ENCODE assay signal across 27 mouse cellular contexts in the genomic region with DNA sequence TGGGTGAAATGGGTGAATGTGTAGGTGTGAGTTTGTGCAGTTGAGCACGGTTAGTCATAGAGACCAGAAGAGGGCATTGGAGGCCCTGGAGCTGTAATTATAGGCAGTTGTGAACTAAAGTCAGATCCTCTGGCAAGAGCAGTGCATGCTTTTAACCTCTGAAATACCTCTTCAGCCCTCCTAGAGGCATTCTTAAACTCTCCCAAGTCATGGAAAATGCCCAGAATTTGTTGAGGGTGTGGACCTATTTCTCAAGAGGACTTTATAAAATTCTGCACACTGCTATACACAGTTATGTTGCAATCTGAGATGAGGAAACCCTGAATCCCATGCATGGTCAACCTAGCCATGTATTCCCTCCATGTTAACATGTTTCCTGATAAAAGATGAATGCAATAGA.
A peak's percentile ranks its signal among the peaks of the same experiment; 100 is the strongest.
DNase-seq lines count a peak whose midpoint lies in the region; ATAC-seq and TF ChIP-seq lines count a peak whose summit lies in the region.
"Had no signal": no experiment of that assay in that cellular context is flagged by ENCODE, and none has a peak within 500 bp of the region (broad histone marks: within the 10 kb centered on the region; RNA-seq: fewer than 3 reads in every experiment).

No protein-coding gene starts in this region.

- peak; percentile 19; the same call in 1 of the 2 replicates for TF ChIP-seq CTCF in gastrocnemius, adult 2 months (IDR thresholded peaks at IDR 0.05)

- intact Hi-C loops in gastrocnemius, adult 2 months (cut with DNase I): no loop called here

- no peak overlapping the region for H3K27ac ChIP-seq in gastrocnemius, adult 2 months
- H3K27ac ChIP-seq in lung, embryonic 16.5 days (ENCODE audit: low read length): no peak overlapping the region
- H3K27ac ChIP-seq in limb, embryonic 10.5 days: no peak overlapping the region
- H3K27ac ChIP-seq: forebrain, embryonic 12.5 days; heart, embryonic 13.5 days; hindbrain, embryonic 10.5 days; hindbrain, embryonic 15.5 days; limb, embryonic 12.5 days; liver, embryonic 15.5 days; lung, embryonic 15.5 days had no signal

- no peak overlapping the region for H3K4me3 ChIP-seq in gastrocnemius, adult 2 months
- H3K4me3 ChIP-seq in lung, embryonic 16.5 days (ENCODE audit: low read length): no peak overlapping the region
- no peak overlapping the region for H3K4me3 ChIP-seq in limb, embryonic 10.5 days
- H3K4me3 ChIP-seq: forebrain, embryonic 12.5 days; heart, embryonic 13.5 days; hindbrain, embryonic 10.5 days; hindbrain, embryonic 15.5 days; limb, embryonic 12.5 days; liver, embryonic 15.5 days; lung, embryonic 15.5 days had no signal

- no peaks in the 10 kb centered on the region for H3K9me3 ChIP-seq in lung, embryonic 16.5 days (ENCODE audit: control insufficient read depth, low read length)
- no peaks in the 10 kb centered on the region for H3K9me3 ChIP-seq in limb, embryonic 10.5 days (replicated peaks)
- H3K9me3 ChIP-seq: forebrain, embryonic 12.5 days; heart, embryonic 13.5 days; hindbrain, embryonic 10.5 days; hindbrain, embryonic 15.5 days; limb, embryonic 12.5 days; liver, embryonic 15.5 days; lung, embryonic 15.5 days had no signal

- no peaks in the 10 kb centered on the region for H3K27me3 ChIP-seq in lung, embryonic 16.5 days (ENCODE audit: control insufficient read depth, insufficient read depth, low read depth, low read length)
- H3K27me3 ChIP-seq in limb, embryonic 10.5 days (ENCODE audit: low read depth, poor library complexity, severe bottlenecking): no peaks in the 10 kb centered on the region
- H3K27me3 ChIP-seq: forebrain, embryonic 12.5 days; heart, embryonic 13.5 days; hindbrain, embryonic 15.5 days; limb, embryonic 12.5 days; liver, embryonic 15.5 days; lung, embryonic 15.5 days had no signal

- no peak overlapping the region for H3K9ac ChIP-seq in lung, embryonic 16.5 days (ENCODE audit: low read length)
- H3K9ac ChIP-seq: forebrain, embryonic 12.5 days; forebrain, postnatal 0 days; heart, embryonic 13.5 days; hindbrain, embryonic 15.5 days; limb, embryonic 12.5 days; liver, embryonic 15.5 days; lung, embryonic 15.5 days had no signal

- no peaks in the 10 kb centered on the region for H3K4me1 ChIP-seq in lung, embryonic 16.5 days (replicated peaks; ENCODE audit: control insufficient read depth, insufficient read depth, low read length)
- H3K4me1 ChIP-seq in limb, embryonic 10.5 days: no peaks in the 10 kb centered on the region
- H3K4me1 ChIP-seq: forebrain, embryonic 12.5 days; heart, embryonic 13.5 days; hindbrain, embryonic 10.5 days; hindbrain, embryonic 15.5 days; limb, embryonic 12.5 days; liver, embryonic 15.5 days; lung, embryonic 15.5 days had no signal

- peak; percentile 61 for ATAC-seq in lung, embryonic 16.5 days (ENCODE audit: low read depth)
- peak; percentile 33; the same call in 1 of the 2 replicates for ATAC-seq in granulocyte monocyte progenitor cell, adult 5-6 weeks (replicated peaks; ENCODE audit: poor library complexity, severe bottlenecking)
- no peak for ATAC-seq in frontal cortex, adult (ENCODE audit: low TSS enrichment)
- ATAC-seq: forebrain, postnatal 0 days; inflammation-experienced regulatory T-cells, adult 6 months had no signal

- WGBS in lung, embryonic 16.5 days: 54% methylated on average over 1 of the region's 1 CpGs
- WGBS in limb, embryonic 10.5 days: 83% methylated on average over 1 of the region's 1 CpGs

- no peak overlapping the region for H3K4me2 ChIP-seq in lung, embryonic 16.5 days (ENCODE audit: low read depth, low read length)
- H3K4me2 ChIP-seq: forebrain, embryonic 12.5 days; heart, embryonic 13.5 days; hindbrain, embryonic 15.5 days; limb, embryonic 12.5 days; liver, embryonic 15.5 days; lung, embryonic 15.5 days had no signal

- no peak for DNase-seq in gastrocnemius, adult 2 months
- DNase-seq in gastrocnemius, postnatal 10 days: no peak
- DNase-seq in lung, postnatal 25 days (ENCODE audit: low spot score): no peak
- DNase-seq in NIH3T3 (ENCODE audit: low read depth): peak; percentile 66
- no peak for DNase-seq in limb, embryonic 10.5 days (ENCODE audit: low spot score)
- DNase-seq: adrenal gland, postnatal 36 days; cerebellum, adult 2 months; cerebellum, postnatal 25 days; forebrain, postnatal 0 days; gastrocnemius, postnatal 25 days; heart, postnatal 10 days; kidney, adult 2 months; midbrain, embryonic 14.5 days; right cerebral cortex, postnatal 25 days; thymus, adult 18-20 months; thymus, postnatal 36 days had no signal

- H3K36me3 ChIP-seq in lung, embryonic 16.5 days (ENCODE audit: control insufficient read depth, insufficient read depth, low read length): no peaks in the 10 kb centered on the region
- no peaks in the 10 kb centered on the region for H3K36me3 ChIP-seq in limb, embryonic 10.5 days
- H3K36me3 ChIP-seq: forebrain, embryonic 12.5 days; hindbrain, embryonic 10.5 days; hindbrain, embryonic 15.5 days; limb, embryonic 12.5 days; liver, embryonic 15.5 days; lung, embryonic 15.5 days had no signal
